Mouse (Mus musculus): Measurements from ENCODE around the gene Slc22a20. TPM values are rescaled to one million over a fixed set of nuclear protein-coding genes. Genes with fewer than 3 reads are reported as not detected.

Slc22a20 gene
- polyA plus RNA-seq, 1 experiment from 2014 or later = not detected

DNA sequence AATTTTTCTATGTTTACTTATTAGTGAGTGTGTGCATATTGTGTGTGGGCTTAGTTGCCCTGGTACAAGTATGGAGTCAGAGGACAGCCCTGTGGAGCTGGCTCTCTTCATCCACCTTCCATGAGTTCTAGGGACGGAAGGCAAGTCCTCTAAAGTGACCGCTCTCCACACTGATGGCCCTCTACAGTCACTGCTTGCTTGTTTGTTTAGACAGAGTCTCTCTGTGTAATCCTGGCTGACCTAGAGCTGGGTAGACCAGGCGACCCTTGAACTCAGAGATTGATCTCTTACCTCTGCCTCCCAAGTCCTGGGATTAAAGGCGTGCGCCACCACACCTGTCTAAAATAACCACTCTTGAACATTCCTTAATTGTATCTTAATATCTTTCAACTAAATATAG, 28.6 kb downstream of the Slc22a20 start:
- no peak overlapping the region for H3K9ac ChIP-seq
- H3K27ac ChIP-seq = peak overlapping the region; percentile 37; the same call in 1 of the 2 replicates
- peaks cover 36% of the 10 kb centered on the region for H3K4me1 ChIP-seq
- no peaks in the 10 kb centered on the region for H3K27me3 ChIP-seq (replicated peaks)
- H3K4me3 ChIP-seq = no peak overlapping the region
- peaks cover 94% of the 10 kb centered on the region for H3K36me3 ChIP-seq
- WGBS (ENCODE audit: insufficient replicate concordance) = 81% methylated on average over 5 of the region's 5 CpGs
- ATAC-seq = 0 out of 2 replicates have a peak, but pooled peaks have one; percentile 22
- H3K4me2 ChIP-seq = no peak overlapping the region
- H3K9me3 ChIP-seq (replicated peaks) = no peaks in the 10 kb centered on the region

DNA sequence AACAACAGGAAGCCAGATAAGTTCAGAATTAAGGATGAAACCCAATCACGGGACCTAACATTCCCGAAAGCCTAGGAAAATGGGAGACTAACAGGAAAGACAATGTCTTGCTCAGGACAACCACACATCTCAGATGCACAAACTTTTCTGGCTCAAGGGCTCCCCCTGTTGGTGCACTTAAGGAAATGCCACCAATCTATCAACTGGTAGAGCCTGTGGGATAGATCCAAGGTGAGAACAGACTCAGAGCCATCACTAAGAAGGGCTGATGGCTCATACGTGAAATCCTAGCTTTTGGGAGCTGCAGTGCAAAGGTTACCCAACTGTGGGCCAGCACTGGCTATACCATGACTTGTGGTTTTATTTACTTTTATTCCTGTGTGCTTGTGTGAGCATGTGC, 29.3 kb downstream of the Slc22a20 start:
- no peak overlapping the region for H3K4me3 ChIP-seq
- no peaks in the 10 kb centered on the region for H3K27me3 ChIP-seq (replicated peaks)
- ATAC-seq = peak; percentile 56; the same call in 1 of the 2 replicates
- 26% methylated on average over 3 of the region's 3 CpGs for WGBS (ENCODE audit: insufficient replicate concordance)
- no peaks in the 10 kb centered on the region for H3K9me3 ChIP-seq (replicated peaks)
- H3K4me1 ChIP-seq = peaks cover 36% of the 10 kb centered on the region
- H3K36me3 ChIP-seq = peaks cover 98% of the 10 kb centered on the region
- no peak overlapping the region for H3K9ac ChIP-seq
- H3K27ac ChIP-seq = peak overlapping the region; percentile 37; the same call in 1 of the 2 replicates
- no peak overlapping the region for H3K4me2 ChIP-seq

DNA sequence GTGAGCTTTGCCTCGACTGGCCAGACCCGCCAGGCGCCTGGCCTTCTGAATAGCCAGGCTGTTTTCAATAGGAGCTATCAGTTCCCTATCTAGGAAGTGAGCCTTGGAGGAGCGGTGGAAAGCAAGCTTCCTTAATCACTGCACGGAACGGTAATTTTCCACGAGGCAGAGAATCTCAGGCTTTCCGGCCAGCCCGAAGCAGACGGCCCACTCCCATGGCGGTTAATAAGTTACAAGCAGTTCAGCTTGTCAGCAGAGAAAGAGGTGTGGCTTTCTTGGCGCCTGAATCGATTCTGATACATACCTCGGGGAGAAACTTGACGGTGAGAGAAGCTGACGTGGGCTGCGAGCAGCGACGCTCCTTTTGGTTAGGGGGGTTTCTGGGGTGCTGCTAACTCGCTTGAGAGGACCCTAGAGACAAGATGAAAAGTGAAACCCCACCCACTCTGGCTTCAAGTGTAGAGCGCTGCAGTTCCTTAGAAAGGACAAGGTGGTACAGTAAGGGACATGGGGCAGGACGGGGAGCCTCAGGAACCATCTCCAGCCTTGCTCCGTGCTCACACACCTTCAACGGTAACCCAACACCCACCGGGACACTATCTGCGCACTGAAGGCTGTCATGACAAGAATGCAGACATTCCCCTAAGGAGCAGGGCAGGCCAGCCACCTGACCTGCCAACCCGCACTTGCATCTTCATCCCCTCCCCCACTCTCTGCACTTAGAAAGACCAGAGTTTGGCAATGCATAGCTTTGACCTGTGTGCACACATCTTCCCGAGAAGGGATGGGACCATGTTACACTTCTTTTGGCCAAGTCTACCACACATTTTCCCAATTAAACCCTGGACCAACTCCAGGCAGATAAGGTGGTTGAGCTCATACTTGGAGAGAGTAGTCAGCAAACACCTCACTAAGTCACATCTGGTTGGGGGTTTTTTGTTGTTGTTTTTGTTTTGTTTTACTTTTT, 30.0 kb downstream of the Slc22a20 start:
- Histone ChIP-seq H3K4me3 (0 out of 2 replicates have a peak overlapping the region, but pooled peaks have one; percentile 12), H3K4me1 (peaks cover 32% of the 10 kb centered on the region), H3K4me2 (peak overlapping the region; percentile 37), H3K27me3 (replicated peaks) (no peaks in the 10 kb centered on the region), H3K27ac (peak overlapping the region; percentile 28; the same call in 1 of the 2 replicates), H3K9me3 (replicated peaks) (no peaks in the 10 kb centered on the region), H3K36me3 (peaks cover 98% of the 10 kb centered on the region), H3K9ac (no peak overlapping the region)
- no peak for ATAC-seq
- 78% methylated on average over 28 of the region's 28 CpGs for WGBS (ENCODE audit: insufficient replicate concordance)

DNA sequence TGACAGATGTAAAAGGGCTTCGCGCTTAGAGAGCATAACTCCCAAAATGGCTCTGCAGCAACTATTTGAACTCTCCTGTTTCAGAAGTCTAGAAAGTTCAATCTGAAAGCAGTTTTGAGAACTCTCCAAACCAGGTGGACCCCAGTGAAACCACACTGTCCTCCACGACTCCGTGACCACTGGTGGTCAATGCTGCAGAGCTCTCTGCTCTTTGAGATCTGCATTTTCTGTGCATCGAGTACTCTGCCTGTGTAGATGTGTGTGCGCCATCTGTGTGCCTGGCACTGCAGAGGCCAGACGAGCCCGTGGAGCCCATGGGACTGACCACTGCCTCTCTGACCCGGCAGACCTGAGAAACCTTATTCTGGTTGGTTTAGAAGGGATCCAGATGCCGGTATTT, 31.0 kb downstream of the Slc22a20 start:
- no peak overlapping the region for H3K27ac ChIP-seq
- H3K9ac ChIP-seq = no peak overlapping the region
- H3K9me3 ChIP-seq (replicated peaks) = no peaks in the 10 kb centered on the region
- H3K27me3 ChIP-seq (replicated peaks) = no peaks in the 10 kb centered on the region
- no peak overlapping the region for H3K4me2 ChIP-seq
- 86% methylated on average over 10 of the region's 10 CpGs for WGBS (ENCODE audit: insufficient replicate concordance)
- no peak overlapping the region for H3K4me3 ChIP-seq
- ATAC-seq = no peak
- H3K36me3 ChIP-seq = peaks cover 98% of the 10 kb centered on the region
- peaks cover 31% of the 10 kb centered on the region for H3K4me1 ChIP-seq

DNA sequence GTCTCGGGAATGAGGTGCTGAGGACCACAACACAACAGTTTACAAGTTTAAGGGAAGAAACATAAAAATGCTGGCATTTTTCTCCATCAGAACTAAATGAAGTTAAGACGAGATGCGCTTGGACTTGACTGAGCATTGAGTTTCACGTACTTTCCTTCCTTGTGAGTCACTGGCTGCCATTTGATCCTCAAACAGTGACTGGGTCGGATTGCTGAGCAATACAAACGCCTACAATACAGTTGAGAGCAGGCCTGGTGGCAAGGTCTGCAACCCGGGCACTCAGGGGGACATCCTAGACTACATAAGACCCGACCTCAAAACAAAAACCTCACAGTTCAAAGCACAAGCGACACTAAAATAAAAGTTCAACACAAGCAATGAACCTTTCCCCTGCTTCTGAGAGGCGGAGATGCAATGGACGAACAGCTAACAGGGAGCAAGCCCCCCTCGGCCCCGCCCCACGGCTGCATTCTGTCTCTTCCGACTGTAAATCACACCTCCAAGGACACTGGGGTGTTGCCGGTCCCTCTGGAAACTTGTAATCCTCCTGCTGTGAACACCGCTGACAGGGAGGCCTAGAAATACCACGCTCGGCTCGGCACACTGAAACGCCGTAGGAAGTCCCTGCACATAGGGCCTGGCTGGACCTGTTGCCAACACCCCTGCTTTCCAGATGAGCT, 31.8 kb downstream of the Slc22a20 start:
- no peak overlapping the region for H3K9ac ChIP-seq
- H3K36me3 ChIP-seq = peaks cover 98% of the 10 kb centered on the region
- H3K4me1 ChIP-seq = peaks cover 31% of the 10 kb centered on the region
- ATAC-seq = no peak
- H3K9me3 ChIP-seq (replicated peaks) = no peaks in the 10 kb centered on the region
- no peak overlapping the region for H3K4me3 ChIP-seq
- H3K27ac ChIP-seq = no peak overlapping the region
- no peaks in the 10 kb centered on the region for H3K27me3 ChIP-seq (replicated peaks)
- no peak overlapping the region for H3K4me2 ChIP-seq
- WGBS (ENCODE audit: insufficient replicate concordance) = 85% methylated on average over 22 of the region's 22 CpGs

DNA sequence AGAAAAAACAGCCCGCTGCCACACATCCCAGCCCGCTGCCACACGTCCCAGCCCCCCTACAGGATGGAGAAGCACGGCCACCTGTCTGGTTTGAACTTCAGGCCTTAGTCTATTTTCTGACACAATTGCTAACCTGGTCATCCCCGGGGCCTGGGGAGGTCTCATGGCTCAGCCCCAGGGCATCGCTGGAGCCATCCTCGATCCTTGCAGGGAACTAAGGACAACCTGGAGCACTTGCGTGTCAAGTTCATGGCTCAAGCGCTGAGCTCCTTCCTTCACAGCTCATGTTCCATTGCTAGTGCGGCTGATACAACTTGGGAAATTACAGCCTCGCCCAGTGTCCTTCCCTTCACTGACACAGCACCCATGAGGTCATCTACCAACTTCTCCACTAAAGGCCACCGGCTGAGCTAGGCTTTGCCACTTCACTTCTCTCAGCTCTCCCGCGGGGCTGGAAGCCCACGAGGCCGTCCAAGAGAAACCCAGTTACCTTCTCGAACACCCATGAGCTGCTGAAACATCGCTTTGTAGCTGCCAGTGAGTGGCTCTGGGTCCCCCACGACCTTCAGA, 32.7 kb downstream of the Slc22a20 start:
- 0 out of 2 replicates have a peak overlapping the region, but pooled peaks have one; percentile 42 for H3K27ac ChIP-seq
- no peak overlapping the region for H3K9ac ChIP-seq
- H3K27me3 ChIP-seq (replicated peaks) = no peaks in the 10 kb centered on the region
- ATAC-seq = no peak
- peaks cover 31% of the 10 kb centered on the region for H3K4me1 ChIP-seq
- H3K36me3 ChIP-seq = peaks cover 98% of the 10 kb centered on the region
- H3K4me2 ChIP-seq = no peak overlapping the region
- H3K9me3 ChIP-seq (replicated peaks) = no peaks in the 10 kb centered on the region
- H3K4me3 ChIP-seq = no peak overlapping the region
- 91% methylated on average over 19 of the region's 19 CpGs for WGBS (ENCODE audit: insufficient replicate concordance)

DNA sequence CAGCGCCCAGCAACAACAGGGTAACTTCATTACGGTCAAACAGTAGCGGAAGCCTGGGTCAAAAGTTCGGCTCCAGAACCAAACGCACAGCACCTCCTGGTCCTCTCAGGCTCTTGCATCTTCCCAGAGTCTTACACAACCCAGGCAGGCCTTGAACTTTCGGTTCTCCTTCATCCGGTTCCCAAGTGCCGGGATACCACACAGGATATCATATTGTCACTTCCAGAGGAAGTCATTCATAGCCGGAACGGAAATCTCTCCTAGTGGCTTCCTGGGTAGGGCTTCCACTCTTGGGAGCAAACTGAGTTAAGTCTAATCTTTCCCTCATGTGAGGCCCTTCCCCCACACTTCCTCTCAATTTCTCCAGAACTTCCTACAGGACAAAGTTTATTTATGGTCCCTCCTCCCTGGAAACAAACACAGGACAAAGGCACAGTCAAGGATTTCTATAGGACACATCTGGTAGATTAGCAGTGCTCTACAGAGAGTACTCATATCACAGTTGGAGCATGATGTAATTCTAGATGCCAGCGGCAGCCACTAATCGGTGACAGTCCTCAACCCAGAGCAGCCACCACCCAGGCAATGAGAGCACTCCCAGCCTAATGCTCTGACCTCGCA, 33.8 kb downstream of the Slc22a20 start:
- 79% methylated on average over 13 of the region's 13 CpGs for WGBS (ENCODE audit: insufficient replicate concordance)
- ATAC-seq = 0 out of 2 replicates have a peak, but pooled peaks have one; percentile 16
- H3K27me3 ChIP-seq (replicated peaks) = no peaks in the 10 kb centered on the region
- peaks cover 30% of the 10 kb centered on the region for H3K4me1 ChIP-seq
- no peak overlapping the region for H3K4me2 ChIP-seq
- peaks cover 99% of the 10 kb centered on the region for H3K36me3 ChIP-seq
- no peaks in the 10 kb centered on the region for H3K9me3 ChIP-seq (replicated peaks)
- H3K4me3 ChIP-seq = no peak overlapping the region
- peak overlapping the region; percentile 42 for H3K27ac ChIP-seq
- H3K9ac ChIP-seq = no peak overlapping the region

DNA sequence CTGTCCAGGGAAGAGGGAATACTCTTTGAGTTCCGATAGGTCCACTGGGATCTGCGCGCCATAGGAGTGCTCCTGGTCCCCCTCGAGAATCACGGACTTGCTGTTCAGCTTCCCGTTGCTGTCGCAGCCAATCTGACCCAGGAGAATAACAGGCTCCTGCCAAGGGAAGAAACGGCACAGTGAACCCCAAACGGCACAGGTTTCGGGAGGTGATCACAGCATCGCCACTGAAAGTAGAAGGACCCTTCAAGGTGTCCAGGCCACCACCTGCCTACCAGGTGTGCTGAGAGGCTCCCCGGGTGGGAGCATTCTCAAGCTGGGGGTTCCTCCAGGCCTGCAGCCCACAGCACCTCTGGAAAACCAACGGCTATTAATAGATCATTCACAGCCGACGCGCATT, 34.3 kb downstream of the Slc22a20 start:
- no peaks in the 10 kb centered on the region for H3K9me3 ChIP-seq (replicated peaks)
- H3K4me3 ChIP-seq = no peak overlapping the region
- H3K36me3 ChIP-seq = peaks cover 100% of the 10 kb centered on the region
- H3K27me3 ChIP-seq (replicated peaks) = no peaks in the 10 kb centered on the region
- ATAC-seq = no peak
- no peak overlapping the region for H3K9ac ChIP-seq
- H3K4me1 ChIP-seq = peaks cover 25% of the 10 kb centered on the region
- peak overlapping the region; percentile 8; the same call in 1 of the 2 replicates for H3K27ac ChIP-seq
- 88% methylated on average over 16 of the region's 16 CpGs for whole genome bisulfite sequencing (ENCODE audit: insufficient replicate concordance)
- H3K4me2 ChIP-seq = no peak overlapping the region

DNA sequence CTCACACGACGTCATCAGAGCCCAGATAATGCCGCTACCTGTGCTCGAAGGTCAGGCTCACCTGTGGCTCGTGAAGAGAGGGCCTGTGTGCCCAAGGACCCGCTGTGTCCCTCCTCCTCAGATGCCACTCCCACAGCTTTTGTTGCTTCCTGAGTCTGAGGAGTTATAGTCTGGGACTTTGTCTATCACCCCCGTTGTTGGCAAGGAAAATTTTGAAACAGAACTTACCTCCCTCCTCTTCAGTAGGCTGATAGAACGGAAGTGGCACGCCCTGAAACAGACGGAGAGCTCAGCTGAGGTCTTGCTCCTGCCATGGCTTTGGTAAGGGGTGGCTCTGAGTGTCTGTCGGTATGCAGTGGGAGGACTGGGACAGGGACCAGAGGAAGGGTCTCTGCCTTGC, 35.7 kb downstream of the Slc22a20 start:
- WGBS (ENCODE audit: insufficient replicate concordance) = 91% methylated on average over 11 of the region's 11 CpGs

DNA sequence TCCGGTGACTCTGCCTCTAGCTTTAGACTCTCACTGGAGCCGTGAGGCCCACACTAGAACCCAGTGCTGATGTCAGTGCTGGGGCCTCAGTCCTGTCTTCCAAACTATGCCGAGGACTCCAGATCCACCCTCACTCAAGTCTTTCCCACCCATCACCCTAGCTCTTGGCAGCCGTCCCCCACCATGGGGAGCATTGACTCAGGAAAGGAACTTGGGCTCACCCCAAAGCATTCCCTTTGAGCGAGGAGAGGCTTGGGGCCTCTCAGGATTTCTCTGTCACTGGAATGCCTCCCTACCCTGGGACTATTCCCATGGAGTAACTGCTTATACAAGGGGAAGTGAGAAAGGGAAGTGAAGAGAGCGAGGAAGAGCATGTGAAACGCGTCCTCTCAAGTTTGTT, 40.1 kb downstream of the Slc22a20 start:
- peak overlapping the region; percentile 43; the same call in 1 of the 2 replicates for H3K27ac ChIP-seq

More for the DNA sequence above, 35.7 kb downstream of the Slc22a20 start:
- Histone ChIP-seq H3K4me1 (peaks cover 28% of the 10 kb centered on the region), H3K4me2 (no peak overlapping the region), H3K4me3 (no peak overlapping the region), H3K9ac (no peak overlapping the region), H3K27ac (no peak overlapping the region), H3K9me3 (replicated peaks) (no peaks in the 10 kb centered on the region), H3K27me3 (replicated peaks) (no peaks in the 10 kb centered on the region), H3K36me3 (peaks cover 100% of the 10 kb centered on the region)
- no peak for ATAC-seq

DNA sequence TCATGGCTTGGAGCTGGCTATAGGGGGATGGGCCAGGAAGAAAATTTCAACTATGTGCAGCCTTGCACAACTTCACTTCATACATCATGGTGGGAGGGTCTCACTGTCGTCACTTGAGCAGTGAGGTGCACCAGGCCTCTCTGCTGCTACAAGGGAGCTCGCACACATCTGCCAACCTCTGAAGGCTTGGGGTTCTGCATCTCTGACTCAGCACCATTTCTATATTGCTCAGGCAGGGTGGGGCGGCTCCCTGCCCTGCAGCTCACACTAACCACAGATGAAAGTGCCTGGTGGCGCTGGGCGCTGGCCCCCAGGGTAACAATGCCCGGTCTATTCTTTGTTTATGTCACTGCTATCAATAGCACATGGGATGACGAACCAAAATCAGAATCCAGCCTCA, 40.9 kb downstream of the Slc22a20 start:
- H3K27ac ChIP-seq = peak overlapping the region; percentile 43
- H3K27me3 ChIP-seq (replicated peaks) = no peaks in the 10 kb centered on the region
- WGBS (ENCODE audit: insufficient replicate concordance) = 69% methylated on average over 7 of the region's 7 CpGs
- peaks cover 100% of the 10 kb centered on the region for H3K36me3 ChIP-seq
- H3K9me3 ChIP-seq (replicated peaks) = no peaks in the 10 kb centered on the region
- H3K4me1 ChIP-seq = peaks cover 27% of the 10 kb centered on the region
- peak; percentile 46 for ATAC-seq
- no peak overlapping the region for H3K4me2 ChIP-seq
- H3K9ac ChIP-seq = no peak overlapping the region
- no peak overlapping the region for H3K4me3 ChIP-seq

More for the DNA sequence above, 40.1 kb downstream of the Slc22a20 start:
- no peak overlapping the region for H3K4me3 ChIP-seq
- no peaks in the 10 kb centered on the region for H3K27me3 ChIP-seq (replicated peaks)
- H3K4me1 ChIP-seq = peaks cover 25% of the 10 kb centered on the region
- peaks cover 100% of the 10 kb centered on the region for H3K36me3 ChIP-seq
- WGBS (ENCODE audit: insufficient replicate concordance) = 78% methylated on average over 8 of the region's 8 CpGs
- ATAC-seq = no peak
- no peak overlapping the region for H3K9ac ChIP-seq
- no peak overlapping the region for H3K4me2 ChIP-seq
- H3K9me3 ChIP-seq (replicated peaks) = no peaks in the 10 kb centered on the region

Data from liver, embryonic 12.5 days (tissue).